Mouse (Mus musculus) right cerebral cortex, adult 18-20 months (tissue): Measurements from ENCODE around the gene Map6d1.

Experiments used
- DNase-seq: peaks from one replicate; pipeline ENCODE4 v3.0.0; 2022; ENCODE audit warnings: mixed read lengths

Gene Map6d1

GRCm38 (mm10) chr16:20240468-20241414, at the start of gene Map6d1:
Gene Map6d1, minus strand, starts transcription at chr16:20241358.
- DNase-seq = peak; percentile 63

DNA sequence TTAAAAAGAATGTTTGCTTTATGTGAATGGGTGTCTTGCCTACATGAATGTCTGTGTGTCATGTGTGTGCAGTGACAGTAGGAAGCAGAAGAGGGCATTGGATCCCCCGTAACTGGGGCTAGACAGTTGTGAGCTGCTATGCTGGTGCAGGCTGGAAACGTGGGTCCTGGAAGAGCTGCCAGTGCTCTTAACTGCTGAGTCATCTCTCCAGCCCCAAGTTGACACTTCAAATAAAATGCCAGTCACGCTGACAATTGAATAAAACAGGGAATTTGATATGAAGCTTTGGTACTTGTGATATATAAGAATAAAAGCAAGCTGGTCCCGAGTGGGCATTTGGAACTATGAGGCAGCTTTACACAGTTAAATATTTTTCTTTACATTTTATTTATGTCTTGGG, 39.1 kb upstream of the Map6d1 start:
- DNase-seq = no peak

DNA sequence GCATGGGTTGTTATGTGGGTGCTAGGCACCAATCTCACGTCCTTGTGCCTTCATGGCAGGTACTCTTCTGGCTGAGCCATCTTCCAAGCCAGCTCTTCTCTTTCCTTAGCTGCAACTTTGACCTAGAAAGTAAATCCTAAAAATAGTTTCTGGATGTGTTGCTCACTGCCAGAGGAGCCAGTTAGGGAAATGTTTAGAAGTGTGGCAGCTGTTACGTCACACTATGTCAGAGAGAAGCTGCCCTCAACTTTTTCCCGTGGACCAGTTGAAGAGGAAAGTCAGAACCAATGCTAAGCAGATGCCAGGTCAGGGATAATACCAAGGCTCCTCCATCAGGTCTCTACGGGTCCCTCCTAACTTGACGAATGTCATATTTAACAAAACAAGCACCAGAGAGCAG, 38.2 kb upstream of the Map6d1 start:
- DNase-seq = no peak

DNA sequence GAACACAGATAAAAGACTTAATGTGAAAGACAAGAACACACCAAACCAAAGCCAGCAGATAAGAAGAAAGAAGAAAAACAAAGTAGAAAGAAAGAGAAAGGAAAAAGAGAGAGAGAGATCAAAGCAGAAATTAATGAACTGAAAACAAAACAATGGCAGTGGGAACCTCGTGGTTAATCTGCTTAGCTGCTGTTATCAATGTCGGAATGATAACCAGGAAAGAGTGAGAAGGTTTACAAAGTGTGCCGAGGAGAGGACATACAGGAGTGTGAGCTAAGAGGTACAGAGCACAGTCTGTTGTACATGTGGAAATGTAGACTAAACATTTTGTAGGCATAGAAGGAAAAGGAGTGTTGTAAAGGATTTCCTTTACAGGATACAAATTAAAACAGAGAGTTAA, 31.8 kb upstream of the Map6d1 start:
- DNase-seq = no peak

DNA sequence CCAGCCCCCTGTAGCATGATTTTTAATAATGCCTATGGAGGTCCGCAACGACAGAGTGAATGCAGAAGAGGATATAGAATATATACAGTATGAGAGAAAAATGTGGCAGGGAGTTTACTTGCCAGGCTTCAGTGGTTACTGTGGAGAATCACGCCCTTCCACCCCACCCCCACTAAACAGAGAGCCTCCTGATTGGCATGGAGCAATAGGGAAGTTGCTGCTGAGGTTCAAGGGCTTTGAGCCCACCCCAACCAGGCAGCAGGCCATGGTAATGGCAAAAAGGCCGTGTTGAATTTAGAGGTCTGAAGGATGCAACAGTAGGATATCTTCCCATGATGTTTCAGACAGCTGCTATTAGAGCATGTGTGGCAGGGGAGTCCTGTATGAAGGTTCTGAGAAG, 30.2 kb upstream of the Map6d1 start:
- no peak for DNase-seq

- DNase-seq = no peak
Measured at GRCm38 (mm10) chr16:20265089-20265488, 23.9 kb upstream of the Map6d1 start.

GRCm38 (mm10) chr16:20257926-20258325, 16.8 kb upstream of the Map6d1 start:
- no peak for DNase-seq

DNA sequence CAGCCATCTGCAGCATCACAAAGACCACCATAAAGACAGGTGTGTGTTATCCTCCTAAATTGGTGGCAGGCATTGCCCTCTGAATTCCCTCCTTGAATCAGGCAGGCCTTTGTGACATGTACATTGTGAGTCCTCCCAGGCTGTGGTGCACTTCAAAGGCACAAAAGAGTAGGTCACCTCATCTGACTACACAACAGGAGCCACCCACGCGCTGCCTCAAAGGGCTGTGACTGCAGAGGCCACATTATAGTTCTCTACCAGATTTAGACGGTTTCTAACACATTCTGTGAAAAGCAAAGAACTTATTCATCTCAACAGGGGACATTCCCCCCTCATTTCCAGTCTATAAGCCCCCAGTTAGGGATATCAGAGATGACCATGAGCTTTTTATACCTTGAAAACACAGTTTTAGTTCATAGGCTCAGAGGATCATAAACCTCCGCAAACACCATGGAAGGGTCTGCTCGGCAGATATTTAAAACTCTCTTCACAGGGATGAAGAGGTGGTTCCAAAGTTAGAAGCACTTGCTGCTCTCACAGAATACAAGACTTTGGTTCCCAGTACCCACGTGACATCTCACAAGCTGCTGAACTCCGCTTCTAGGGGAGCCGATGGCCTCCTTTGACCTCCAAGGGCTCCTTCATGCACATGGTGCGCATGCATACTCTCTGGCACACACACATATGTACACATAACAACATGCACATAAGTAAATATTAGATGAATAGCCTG, 7.5 kb upstream of the Map6d1 start:
- peak; percentile 57 for DNase-seq

DNA sequence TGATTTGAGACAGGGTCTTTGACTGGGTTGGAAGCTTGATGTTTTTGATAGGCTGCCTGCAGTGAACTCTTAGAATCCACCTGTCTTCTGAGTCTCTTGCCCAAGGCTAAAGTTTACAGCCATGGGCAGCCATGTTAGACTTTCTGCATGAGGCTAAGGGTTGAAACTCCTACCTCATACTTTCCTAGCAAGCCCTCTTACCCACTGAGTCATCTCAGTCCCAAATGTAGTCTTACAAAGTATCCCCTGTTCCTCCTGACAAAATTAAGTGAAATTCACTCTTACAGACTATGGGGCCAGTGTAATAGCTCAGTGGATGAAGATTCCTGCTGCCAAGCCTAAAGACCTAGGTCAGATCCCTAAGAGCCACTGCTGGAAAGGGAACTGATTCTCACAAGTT, 5.9 kb upstream of the Map6d1 start:
- no peak for DNase-seq

GRCm38 (mm10) chr16:20238646-20239045, 2.5 kb downstream of the Map6d1 start:
- no peak for DNase-seq

- DNase-seq = peak; percentile 54
Measured at GRCm38 (mm10) chr16:20237426-20237825, 3.7 kb downstream of the Map6d1 start.

- peak; percentile 57 for DNase-seq
Measured at GRCm38 (mm10) chr16:20234406-20234805, 6.8 kb downstream of the Map6d1 start.

DNA sequence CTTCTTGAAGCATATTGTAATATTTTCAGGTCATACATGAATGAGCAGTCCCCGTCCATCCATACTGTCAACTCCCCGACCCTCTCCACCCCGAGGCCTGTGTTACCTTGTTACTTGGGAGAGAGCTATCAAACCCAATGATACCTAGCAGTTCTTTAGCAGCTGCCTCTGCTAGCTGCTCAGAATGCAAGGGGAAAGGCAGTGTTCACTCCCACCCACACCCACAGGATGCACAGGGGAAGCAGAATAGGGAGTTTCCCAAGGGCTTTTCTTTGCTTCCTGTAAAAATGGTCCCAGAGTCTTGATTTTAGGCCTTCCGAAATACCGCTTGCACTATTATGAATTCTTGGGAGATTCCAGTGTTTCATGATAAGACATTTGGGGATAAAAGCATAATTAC, 13.0 kb downstream of the Map6d1 start:
- peak; percentile 36 for DNase-seq

GRCm38 (mm10) chr16:20227504-20227903, 13.7 kb downstream of the Map6d1 start:
- DNase-seq = no peak

GRCm38 (mm10) chr16:20226676-20227075, 14.5 kb downstream of the Map6d1 start:
- DNase-seq = no peak

DNA sequence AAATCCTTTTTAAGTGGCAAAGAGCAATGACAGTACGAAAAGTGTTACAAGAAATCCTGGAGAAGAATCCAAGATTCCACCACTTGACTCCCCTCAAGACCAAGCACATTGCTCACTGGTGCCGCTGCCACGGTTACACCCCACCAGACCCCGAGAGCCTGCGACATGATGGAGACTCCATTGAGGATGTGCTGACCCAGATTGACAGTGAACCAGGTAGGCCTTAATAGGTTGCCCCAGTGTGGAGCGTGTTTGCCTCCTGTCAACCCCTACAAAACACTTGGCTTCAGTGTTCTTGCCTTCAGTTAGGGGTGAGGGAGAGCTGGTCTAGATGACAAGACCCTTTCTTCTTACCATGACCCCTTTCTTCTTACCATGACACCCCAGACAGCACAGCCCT, 18.4 kb downstream of the Map6d1 start:
- DNase-seq = no peak

DNA sequence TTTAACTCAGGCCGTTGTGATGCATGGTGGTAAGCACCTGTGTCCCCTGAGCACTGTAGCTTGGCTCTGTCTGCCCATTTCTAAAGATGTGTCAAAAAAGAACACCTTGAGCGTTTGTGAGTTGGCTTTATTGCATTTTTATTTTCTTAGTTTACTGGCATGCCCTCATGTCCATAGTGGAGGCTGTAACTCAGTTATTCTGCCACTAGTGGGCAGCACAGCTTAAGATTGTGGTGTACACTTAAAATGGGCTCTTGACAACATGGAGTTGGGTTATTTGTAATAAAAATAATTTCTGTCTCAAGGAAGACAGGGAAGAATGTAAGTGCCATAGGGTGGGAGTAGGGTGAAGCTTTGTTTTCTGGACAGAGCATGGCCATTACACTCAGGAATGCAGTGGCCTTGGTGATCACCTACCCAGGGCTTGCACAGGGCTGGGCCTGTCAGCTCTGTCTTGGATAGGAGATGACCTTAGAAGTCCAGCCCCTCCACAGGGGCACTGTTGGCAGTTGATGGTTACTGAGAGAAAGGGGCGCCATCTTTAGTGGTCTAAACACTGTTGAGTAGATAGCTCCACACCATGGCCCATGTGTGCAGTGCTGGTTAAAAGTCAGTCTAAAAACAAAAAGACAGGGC, 27.4 kb downstream of the Map6d1 start:
- peak; percentile 41 for DNase-seq

DNA sequence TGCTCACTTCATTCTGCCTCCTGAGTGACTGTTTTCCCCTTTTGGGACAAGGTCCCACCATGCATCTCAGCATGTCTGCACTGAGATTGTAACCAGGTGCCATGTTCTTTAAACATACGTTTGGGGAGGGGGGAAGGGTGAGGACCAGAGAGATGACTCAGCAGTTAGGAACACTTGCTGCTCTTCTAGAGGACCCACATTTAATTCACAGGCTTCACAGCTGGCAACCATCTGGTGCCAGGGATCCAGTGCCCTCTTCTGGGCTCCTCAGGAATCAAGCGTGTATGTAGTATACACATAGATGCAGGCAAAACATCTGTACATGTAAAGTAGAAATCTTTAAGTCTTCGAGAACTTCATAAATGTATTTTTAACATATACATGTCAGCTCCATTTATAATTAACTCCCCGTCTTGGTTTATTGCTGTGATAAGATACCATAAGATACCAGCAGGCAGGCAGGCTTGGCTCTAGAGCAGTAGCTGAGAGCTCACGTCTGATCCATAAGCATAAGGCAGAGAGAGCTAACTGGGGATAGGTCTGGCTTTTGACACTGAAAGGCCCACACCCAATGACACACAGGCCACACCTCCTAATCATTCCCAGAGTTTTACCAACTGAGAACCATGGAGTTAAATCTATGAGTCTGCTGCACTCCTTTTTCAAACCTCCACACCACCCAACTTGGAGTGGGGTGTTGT, 41.5 kb downstream of the Map6d1 start:
- DNase-seq = no peak

- DNase-seq = peak; percentile 45
Measured at GRCm38 (mm10) chr16:20196962-20197361, 44.2 kb downstream of the Map6d1 start.

GRCm38 (mm10) chr16:20195546-20195945, 45.6 kb downstream of the Map6d1 start:
- DNase-seq = no peak

DNA sequence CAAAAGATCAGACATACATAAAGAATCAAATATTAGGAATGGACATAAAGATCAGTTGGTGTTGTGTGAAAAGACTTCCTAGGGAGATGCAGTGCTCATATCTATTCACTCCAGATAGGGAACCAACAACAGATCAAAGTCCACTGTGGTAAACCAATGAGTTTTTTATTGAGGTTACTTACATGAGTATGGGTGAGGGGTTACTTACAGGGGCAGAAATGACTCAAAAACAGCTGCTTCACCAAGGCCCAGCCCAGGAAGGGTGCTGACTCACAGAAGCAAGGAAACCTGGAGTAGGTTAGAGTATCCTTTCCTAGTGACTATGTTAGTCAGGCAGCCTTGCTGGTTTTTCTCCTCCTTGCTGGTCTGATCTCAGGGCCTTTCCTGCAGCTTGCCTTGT, 49.1 kb downstream of the Map6d1 start:
- no peak for DNase-seq

DNA sequence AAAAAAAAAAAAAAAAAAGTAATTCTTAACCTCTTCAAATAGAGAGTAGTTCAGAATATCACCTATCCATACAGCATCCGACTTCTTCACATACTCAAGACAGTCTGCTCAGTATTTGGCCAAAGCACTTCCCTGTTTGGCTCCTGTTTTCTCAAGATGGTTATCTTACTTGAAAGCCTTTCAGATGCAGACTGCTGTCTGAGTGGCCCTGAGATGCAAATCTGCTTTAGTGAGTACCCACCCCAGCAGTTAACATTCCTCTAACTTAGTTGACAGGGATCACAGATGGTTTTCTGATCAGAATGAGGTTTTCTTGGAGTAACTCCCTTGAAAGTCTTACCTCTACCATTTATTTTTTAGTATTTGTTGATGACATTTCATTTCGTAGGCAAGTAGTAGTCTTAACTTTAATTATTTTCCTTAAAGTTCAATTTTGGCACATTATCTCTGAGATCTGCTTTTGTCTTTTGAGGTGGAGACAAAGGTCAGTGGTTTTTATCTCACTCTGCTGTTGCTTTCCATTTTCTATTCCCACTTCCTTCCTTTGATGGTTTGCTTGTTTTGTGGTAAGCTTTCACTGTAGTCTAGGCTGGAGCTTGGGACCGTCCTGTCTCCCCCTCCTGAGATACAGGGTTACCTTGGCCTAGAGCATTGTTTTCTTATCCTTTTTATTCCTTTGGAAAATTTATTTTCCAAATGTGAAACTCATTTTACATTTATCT, 49.8 kb downstream of the Map6d1 start:
- no peak for DNase-seq
